Mouse (Mus musculus) layer of hippocampus, postnatal 36 days (tissue): ENCODE results near the gene Stmnd1. TPM values are rescaled to one million over a fixed set of nuclear protein-coding genes. Genes with fewer than 3 reads are reported as not detected.
"Not testable (repeated sequence)": the region's sequence is repeated elsewhere in the genome, so short reads cannot be mapped to it uniquely, and the experiment has no call there.

Source experiments
- DNase-seq, 2 experiments: peaks; one replicate each; pipeline ENCODE4 v3.0.0; 2022
- total RNA-seq, 2 experiments: library from RNA; stranded (reverse); gene quantifications; 2 replicates each; pipeline ENCODE4 v1.2.3; 2021

Stmnd1 gene
- total RNA-seq: not detected

DNA sequence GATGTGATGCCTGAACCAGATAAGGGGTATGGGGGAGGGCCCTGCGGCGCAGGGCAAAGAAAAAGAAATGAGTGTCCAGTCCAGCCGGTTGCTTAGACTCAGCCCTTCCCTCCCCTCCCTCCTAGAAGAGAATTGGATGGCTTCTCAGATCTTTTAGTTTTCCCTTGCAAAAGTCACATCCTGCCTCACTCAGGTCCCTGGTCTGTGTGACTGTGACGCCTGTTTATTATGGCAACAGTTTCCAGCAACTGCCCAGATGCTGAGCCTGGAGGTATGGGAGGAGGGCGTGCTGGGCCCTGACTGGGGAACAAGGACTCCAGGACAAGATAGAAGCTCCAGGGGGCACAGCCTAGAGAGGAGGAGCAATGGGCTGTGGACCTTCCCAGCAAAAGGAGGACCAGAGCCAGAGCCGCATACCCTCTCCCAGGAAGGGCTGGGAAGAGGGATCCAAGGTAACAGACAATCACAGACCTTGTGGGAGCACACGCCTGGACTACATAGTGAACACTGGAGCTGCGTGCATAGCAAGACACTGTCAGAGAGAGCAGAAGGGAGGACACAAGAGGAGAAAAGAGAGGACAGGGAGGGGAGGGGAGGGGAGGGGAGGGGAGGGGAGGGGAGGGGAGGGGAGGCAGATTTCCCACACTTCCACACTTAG lies at the start of gene Stmnd1:
Gene Stmnd1 (plus strand): TSS at position 269 of the 658 bp plus-strand sequence.
- no peak for DNase-seq

DNA sequence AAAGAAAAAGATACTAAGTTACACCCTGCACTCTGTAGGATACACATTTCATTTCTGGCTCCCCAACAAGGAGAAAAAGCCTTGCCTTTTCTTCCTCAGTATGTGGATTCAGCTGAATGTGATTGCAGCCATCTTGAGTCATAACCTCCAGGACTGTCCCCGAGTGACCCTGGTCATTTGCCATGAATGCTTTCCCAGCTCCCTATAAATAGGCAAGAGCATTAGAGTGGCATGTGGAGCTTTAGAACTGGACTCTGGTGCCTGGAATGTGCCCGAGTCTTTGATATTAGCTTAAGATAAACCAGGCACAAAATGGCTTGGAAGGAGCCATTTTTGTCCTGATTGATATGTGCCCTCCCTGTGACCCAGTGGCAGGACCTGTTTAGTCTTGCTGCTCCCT lies 46.6 kb upstream of the Stmnd1 start:
- DNase-seq: no peak

DNA sequence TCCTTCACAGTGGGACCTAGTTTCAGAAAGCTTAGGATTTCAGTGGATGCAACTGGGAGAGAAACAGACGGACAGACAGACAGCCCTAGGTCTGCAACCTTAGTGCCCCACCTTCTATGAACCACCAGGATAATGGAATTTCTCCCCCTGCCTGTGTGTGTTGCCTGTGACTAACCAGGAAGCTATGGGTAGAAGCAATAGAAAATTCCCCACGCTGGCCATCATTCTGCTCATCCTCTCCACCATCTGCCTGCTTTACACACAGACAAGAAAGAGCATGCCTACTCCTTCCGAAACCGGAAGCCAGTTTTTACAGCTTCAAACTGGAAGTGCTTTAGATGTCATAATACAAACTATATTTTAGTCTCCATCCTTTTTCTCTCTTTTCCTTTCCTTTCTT lies 46.0 kb upstream of the Stmnd1 start:
- DNase-seq: peak in 1 of 2 experiments; percentile 16

DNA sequence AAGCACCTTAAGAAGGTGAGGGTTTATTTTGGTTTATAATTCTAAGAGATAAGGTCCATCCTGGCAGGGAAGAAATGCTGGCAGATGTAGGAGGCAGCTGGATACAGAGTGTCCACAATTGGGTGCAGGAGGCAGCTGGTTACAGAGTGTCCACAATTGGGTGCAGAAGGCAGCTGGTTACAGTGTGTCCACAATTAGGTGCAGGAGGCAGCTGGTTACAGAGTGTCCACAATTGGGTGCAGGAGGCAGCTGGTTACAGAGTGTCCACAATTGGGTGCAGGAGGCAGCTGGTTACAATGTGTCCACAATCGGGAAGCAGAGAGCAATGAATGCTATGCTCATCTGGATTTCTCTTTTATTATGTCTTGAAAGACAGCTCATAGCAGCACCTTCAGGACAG lies 44.8 kb upstream of the Stmnd1 start:
- not testable (repeated sequence) for DNase-seq

DNA sequence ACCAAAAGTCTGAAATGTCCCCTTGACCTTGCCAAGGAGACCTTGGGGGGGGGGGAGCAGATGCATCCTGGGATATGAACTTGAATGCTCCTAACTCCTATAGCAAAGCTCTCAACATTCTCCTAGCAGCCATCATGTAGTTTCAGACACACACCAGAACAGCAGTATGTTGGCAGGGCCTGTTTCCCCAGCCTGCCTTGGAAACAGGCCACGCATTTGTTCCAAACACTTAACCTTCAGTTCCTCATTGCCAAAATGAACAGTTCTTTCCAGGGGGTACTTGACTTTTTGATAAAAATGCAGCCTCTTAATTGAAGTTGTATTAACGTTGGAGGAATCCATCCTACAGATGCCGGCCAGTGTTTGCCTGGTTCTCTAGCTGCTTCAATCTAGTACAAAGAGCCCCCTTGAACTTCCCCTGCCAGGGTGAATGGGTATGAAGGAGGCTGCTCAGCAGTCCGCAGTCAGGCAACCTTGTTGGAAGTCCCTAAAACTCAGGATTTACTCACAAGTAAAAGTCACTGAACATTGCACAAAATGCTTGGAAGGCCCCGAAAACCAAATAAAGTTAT lies 41.9 kb upstream of the Stmnd1 start:
- DNase-seq: no peak

DNA sequence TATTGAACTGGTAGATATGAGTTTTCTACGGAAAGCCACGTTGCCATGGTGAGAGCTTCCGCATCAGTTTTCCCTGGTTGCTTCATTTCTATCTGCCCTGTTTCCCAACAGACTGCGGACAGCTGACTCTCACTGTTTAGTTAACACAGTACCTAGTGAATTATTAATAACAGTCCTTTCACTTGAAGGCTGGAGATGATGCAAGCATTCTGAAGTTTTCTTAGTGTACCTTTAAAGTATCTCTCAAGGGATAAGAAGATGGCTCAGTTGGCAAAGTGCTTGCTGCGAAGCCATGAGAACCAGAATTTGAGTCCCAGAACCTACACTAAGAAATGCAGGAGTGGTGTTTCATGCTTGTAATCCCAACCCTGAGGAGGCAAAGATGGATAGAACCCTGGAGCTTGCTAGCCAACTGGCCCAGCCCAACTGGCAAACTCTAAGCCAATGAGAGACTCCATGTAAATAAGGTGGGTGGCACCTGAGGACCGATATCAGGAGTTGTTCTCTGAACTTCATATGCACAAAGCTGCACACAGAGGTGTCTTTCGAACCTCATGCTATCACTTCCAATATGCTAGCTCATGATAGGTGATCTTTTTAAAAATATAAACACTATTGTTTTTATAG lies 35.7 kb upstream of the Stmnd1 start:
- no peak for DNase-seq

DNA sequence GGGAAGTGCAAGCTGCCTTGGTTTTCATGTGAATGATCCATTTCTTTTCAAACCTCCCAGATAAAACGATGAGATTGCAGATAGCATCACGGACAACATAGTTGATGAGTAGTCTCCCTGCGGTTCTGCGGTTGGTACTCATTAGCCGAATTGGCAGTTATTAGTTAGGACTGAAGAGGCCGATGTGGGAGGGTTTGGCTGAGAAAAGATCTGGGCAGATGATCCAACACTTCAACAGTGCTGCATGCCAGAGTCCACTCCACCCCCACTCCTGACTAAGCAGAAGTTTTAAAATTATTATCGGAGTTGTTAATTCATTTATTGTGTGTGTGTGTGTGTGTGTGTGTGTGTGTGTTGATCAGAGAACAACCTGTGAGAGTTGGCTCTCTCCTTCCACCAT lies 34.7 kb upstream of the Stmnd1 start:
- peak; percentile 24 to 34 for DNase-seq

DNA sequence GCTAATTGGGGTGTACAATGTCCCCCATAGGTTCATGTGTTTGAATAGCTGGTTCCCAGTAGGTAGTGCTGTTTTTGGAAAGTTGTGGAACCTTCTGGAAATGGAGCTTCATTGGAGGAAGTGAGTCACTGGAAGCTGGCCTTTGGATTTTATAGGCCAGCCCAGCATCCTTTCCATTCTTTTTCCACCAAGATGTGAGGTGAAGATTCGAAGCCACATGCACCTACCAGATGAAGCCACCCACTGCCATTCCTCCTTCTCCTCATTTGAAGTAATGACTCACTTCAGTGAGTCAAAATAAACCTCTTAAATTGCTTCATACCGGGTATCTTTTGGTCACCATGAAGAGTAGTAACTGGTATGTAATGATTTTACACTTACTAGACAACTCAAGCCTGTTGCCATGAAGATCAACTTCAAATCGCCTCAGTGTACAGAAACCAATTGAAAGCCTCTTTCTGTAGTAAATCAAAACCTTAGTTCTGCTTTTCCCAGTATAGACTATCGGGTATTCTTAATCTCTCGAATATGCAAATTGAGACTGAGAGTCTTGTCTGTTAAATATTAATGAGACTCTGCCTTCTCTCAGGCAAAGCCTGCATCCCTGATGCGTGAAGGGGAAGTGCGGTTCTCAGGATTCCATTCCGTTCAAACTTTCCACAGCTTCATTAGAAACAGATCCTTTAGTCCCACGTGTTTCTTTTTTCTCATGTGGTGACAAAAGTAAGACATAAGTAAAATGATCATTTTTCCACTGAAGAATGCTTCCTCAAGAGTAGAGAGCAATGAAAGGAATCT lies 31.9 kb upstream of the Stmnd1 start:
- no peak for DNase-seq

DNA sequence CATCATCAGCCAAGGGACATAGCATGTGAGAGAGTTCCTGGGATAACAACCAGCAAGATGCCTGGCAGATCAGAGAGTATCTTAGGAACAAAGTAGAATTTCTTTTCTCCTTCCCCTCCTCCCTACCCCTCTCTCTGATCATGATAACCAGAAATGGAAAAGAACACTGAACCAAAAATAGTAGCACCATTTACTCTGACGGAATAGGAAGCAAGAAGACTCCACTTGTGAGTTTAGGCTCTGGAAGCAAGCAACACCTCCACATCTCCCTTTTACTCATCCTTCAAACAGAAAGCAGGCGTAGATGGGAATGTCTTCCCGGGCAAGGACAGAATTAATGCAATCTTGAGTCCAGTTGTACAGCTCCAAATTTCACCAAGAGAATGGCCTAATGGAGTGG lies 19.8 kb upstream of the Stmnd1 start:
- no peak for DNase-seq

DNA sequence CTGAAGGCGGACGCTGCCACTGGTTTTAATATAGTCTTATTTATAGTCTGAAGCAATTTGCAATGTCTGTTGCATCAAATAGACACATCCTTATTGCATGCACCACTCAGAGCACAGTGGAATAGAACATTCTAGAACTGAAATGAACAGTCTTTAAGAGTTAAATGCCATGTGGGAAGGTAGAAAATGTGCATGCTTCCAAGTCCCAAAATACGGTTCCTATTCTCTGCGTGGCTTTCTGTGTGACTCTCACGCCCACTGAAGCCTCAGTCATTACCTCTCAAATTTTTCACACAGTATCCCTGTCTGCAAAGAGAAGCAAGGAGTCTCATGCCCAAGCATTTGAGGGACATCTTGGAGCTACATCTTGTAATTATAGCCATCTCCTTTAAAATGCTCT lies 19.4 kb upstream of the Stmnd1 start:
- no peak for DNase-seq

DNA sequence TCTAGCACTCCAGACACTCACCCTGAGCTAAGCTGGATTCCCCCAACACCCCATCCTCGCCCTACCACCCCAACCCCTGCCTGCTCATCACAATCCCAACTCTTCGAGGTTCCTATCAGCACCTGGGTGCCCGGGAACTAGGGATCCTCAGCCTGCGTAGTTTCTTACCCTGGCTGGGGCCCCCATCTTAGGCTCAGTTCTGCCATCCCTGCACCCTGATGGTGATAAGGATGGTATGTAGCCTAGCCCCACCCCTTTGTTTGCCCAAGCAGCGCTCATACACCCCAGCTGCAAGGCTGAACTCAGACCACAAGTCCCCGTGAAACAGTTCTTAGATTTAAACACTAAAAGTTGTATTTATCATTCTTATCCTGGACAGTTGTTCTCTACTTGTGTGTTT lies 17.9 kb upstream of the Stmnd1 start:
- DNase-seq: no peak

DNA sequence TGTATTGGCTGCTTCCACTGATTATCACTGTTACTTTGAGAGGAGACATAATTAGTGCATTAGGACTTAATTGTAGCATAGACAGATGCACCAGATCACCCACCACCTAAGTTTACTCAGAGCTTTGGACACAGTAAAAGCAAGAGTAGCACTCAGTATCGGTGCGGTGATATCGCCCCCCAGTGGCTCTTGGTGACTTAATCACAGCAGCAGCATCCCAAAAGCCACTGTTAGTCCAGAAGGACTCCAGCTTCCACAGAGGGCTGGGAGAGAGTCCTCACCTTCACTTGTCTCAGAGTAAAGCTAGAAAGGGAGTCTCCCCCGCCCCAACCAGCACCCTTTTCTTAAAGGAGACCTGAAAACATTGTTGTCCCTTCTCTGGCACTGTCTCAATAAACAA lies 15.7 kb upstream of the Stmnd1 start:
- peak; percentile 68 to 70 for DNase-seq

DNA sequence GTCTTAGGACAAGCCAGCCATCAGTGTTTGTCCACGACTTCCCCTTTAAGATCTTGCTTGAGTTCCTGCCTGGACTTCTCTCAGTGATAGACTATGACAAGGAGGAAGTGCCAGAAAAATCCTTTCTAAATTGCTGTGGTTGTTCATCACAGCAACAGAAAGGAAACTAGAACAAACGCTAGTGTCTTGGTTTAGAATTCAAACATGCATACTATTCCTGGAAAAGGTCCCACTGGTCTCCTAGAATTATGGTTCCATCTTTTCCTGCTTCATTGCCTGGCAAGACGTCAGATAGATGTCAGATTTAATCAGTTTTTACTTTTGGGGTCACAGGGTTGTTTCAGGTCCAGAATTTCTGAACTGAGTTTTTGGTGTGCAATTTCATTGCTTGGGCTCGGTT lies 14.0 kb upstream of the Stmnd1 start:
- DNase-seq: no peak

DNA sequence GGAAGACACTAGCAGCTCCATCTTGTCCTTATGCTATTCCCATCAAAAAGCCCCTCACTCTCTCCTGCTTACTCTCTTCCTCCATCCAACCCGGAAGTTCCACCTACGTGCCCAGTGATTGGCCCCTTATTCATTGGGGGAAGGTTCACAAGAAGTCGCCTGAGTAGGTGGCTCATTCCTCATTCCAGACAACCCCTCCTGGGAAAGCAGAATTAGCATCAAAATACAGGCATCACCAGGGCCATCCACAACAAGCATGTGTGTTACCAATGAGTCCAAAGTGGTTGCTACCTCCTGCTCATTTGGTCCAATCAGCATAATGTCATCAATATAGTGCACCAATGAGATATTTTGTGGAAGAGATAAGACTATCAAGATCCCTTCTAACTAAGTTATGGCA lies 12.3 kb upstream of the Stmnd1 start:
- DNase-seq: no peak

DNA sequence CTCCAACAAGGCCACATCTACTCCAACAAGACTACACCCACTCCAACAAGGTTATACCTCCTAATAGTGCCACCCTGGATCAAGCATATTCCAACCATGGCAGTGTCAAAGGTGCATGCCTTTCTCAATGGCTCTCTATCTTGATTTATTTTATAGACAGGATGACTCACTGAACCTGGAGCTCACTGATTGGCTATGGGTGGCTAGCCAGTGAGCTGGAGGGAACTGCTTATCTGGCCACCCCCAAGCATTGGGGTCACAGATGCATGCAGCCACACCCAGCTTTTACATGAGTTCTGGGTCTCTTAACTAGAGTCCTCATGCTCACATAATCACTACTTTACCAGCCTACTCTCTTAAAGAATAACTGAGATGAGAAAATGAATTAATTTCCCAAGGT lies 5.7 kb upstream of the Stmnd1 start:
- no peak for DNase-seq

DNA sequence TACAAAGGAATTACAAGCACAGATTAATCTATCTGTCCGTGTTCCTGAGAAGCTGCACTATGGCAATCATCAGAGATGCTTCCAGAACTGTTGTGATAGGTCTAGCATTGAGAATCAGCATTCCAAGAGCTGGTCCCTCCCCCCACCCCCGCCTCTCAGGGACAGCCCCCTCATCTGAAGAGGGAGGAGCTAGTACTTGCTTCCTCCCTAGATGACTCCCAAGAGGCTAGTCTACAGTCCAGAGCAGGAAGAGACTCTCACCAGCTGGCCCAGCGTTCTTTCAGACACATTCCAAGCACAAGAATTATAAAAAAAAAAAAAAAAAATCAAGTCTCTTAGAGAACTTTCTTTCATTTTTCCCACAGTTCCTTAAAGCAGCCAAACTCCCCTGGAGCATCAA lies 5.2 kb upstream of the Stmnd1 start:
- no peak for DNase-seq

DNA sequence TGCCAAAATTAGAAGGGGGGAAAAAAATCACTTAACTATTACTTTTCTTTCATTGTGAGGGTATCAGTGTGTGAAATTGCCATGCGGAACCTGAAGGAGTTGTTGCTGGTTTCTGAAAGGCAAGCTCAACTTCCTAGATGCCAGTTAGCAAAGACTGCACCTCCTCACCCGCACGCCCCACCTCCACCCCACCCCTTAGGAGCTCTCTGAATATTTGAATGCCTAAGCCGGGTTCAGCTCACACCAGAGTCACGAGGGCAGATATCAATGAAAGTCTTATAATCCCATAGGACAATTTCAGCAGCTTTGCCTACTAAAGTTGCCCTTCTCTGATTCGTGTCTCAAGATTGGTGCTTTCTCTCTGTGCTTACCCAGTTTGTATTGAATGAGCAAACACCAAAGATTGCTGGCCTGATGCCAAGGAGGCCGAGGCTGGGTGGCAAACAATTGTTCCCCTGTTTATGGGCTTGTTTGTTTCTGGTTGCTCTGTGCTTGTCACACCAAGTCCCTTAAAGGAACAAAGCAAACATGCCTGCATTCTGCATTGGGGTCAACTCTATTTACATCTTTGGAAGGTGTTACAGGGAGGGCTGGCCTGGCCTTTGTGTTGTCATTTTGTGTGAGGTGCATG lies 4.6 kb upstream of the Stmnd1 start:
- DNase-seq: peak; percentile 49

DNA sequence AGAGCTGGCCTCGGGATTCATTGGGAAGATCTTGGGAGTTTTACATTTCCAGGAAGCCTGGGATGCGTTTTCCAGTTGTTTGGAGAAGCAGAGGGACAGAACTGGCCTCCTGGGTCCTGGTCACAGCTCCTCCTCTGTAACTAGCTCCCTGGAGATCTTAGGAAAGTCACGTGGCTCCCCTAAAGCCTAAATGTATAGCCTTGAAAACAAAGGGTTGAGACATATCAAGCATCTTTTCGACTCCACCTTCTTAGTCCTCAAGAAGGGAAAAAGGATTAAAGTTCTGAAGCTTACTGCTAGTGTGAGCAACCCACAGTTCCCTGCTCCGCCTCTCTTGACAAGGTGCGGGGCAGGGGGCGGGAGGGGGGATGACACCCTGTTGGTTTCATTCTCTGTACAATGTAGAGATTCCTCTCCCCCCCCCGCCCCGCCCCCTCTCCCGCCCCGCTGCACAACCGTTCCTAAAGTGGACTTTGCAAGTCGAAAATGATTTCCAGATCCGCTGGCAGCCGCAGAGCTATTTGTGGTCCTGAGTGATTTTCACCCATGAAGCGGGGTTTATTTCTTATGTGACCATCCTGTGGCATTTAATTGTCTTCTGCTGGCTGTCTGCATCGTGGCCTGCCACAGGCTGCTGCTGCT lies 589 bp upstream of the Stmnd1 start:
- no peak for DNase-seq

DNA sequence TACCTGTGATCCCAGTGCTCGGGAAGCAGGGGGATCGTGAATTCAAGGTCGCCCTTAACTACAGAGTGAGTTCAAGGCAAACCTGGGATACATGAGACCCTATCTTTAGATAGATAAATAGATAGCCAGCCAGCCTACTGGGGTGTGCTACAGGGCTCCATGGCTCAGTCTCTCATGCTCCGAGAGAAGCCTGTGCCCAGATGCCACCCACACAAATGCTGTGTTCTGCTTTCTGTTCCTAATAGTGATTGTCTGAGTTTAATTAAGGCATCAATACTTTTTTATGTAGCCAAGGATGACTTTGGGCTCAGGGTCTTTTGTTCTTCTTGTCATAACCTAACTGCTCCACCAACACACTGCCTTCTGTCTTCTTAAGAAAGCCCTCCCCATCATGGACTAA lies 2.2 kb downstream of the Stmnd1 start:
- DNase-seq: peak; percentile 37 to 40

DNA sequence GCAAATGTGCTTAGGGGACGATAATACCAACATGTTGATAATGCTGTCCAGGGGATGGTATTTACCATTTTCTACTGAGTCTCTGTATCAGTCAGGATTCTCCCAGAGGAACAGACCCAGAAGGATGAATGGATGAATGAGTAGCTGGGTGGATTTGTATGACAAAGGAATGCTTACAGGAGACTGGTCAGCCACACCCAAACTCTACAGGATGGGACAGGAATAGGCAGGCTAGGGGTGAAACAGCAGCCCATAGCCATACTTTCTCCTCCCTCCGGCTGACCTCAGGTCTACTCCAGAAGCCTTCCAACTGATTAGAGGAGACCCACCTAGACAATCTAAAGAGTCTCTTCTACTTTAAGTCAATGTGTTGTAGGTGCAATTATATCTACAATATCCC lies 9.0 kb downstream of the Stmnd1 start:
- no peak for DNase-seq

DNA sequence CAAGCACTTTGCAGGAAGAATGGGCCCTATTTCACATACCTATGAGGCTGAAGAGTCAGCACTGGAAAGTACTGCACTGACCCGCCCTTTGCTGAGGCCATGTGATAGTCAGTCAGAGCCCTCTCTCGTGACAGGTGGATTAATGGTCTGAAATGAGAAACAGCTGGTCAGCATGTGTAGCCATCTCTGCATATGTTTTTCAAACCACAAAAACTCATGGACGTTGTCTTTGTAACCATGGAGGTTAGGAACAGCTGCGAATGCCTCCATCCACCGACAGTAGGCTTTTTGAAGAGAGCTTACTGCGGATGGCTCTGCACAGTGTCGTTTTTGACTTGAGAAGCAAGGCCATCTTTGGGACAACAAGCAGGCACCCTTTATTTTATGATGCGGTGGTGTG lies 14.3 kb downstream of the Stmnd1 start:
- no peak for DNase-seq

DNA sequence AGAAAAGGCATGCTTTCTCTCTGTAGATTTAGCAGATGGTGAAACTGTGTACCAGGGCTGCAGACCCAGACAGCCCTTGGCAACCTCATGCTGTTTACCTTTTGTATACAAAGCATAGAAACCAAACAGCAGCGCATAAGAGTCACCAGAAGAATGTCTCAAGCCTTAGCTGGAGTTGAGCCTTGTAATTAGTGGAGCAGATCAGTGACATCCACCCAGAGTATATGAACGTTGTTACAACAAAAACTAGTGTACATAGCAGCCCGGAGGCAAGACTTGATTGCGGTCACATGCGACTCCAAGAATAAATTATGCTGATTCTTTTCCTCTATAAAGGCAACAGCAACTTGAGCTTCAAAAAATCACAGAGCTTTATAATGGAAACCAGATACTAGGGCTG lies 14.9 kb downstream of the Stmnd1 start:
- no peak for DNase-seq

DNA sequence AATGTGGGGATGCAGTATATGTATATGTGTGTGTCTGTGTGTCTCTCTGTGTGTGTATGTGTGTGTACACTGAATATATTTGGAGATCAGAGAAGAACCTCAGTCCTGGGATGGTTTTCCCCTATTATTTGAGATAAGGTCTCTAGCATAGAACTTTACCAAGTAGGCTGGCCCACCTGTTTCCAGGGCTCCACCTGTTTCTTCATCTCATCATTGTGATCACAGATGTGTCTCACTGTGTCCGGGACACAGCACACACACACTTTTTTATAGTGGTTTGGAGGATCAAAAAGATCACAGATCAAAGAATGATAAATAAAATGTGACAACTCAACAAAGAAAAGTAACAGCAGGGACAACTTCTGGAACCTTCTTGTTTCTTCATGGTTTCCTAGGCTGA lies 17.0 kb downstream of the Stmnd1 start:
- DNase-seq: no peak
